Mouse (Mus musculus) right cerebral cortex, postnatal 10 days (tissue): ENCODE data around the gene Sept3.
"Not testable (repeated sequence)": the region's sequence is repeated elsewhere in the genome, so short reads cannot be mapped to it uniquely, and the experiment has no call there.

Experiments used
- DNase-seq, 2 experiments: peaks; one replicate each; pipeline ENCODE4 v3.0.0; 2021; ENCODE audit warnings: low spot score in 2 of 2

Gene Sept3

GRCm38 (mm10) chr15:82274593-82274926 is at the start of gene Sept3:
Gene Sept3, plus strand, starts transcription at chr15:82274893.
- DNase-seq = no peak

GRCm38 (mm10) chr15:82225769-82226168 is 48.9 kb upstream of the Sept3 start:
- DNase-seq = no peak

- DNase-seq = no peak
These were observed 45.1 kb upstream of the Sept3 start for GRCm38 (mm10) chr15:82229542-82230045.

GRCm38 (mm10) chr15:82230098-82230611 is 44.5 kb upstream of the Sept3 start:
- no peak for DNase-seq

- DNase-seq = no peak
These were observed 43.6 kb upstream of the Sept3 start for GRCm38 (mm10) chr15:82231100-82231499.

GRCm38 (mm10) chr15:82231591-82232378 is 42.9 kb upstream of the Sept3 start:
- DNase-seq = peak; percentile 73

- no peak for DNase-seq
These were observed 42.0 kb upstream of the Sept3 start for GRCm38 (mm10) chr15:82232651-82233050.

GRCm38 (mm10) chr15:82235661-82236060 is 39.0 kb upstream of the Sept3 start:
- DNase-seq = no peak

GRCm38 (mm10) chr15:82236565-82236964 is 38.1 kb upstream of the Sept3 start:
- peak; percentile 81 to 87 for DNase-seq

- no peak for DNase-seq
These were observed 31.4 kb upstream of the Sept3 start for GRCm38 (mm10) chr15:82243311-82243710.

GRCm38 (mm10) chr15:82243742-82244114 is 31.0 kb upstream of the Sept3 start:
- DNase-seq = no peak

- DNase-seq = peak; percentile 96 to 97
These were observed 30.4 kb upstream of the Sept3 start, which contains the start of gene Cenpm for GRCm38 (mm10) chr15:82244115-82244804. Gene Cenpm, minus strand, starts transcription at chr15:82244748.

GRCm38 (mm10) chr15:82244805-82245161 is 29.9 kb upstream of the Sept3 start:
- not testable (repeated sequence) for DNase-seq

- no peak for DNase-seq
These were observed 27.4 kb upstream of the Sept3 start for GRCm38 (mm10) chr15:82247131-82247776.

GRCm38 (mm10) chr15:82251579-82251978 is 23.1 kb upstream of the Sept3 start:
- DNase-seq = no peak

GRCm38 (mm10) chr15:82252097-82252496 is 22.6 kb upstream of the Sept3 start, which contains the start of gene 1500009C09Rik:
Gene 1500009C09Rik, plus strand, starts transcription at chr15:82252397.
- DNase-seq = no peak

GRCm38 (mm10) chr15:82255248-82255647 is 19.4 kb upstream of the Sept3 start:
- DNase-seq = peak in 1 of 2 experiments; percentile 55

GRCm38 (mm10) chr15:82255944-82256383 is 18.7 kb upstream of the Sept3 start:
- peak; percentile 92 to 97 for DNase-seq

GRCm38 (mm10) chr15:82259510-82259909 is 15.2 kb upstream of the Sept3 start:
- peak; percentile 83 for DNase-seq

- peak; percentile 74 to 84 for DNase-seq
These were observed 8.3 kb upstream of the Sept3 start for GRCm38 (mm10) chr15:82266356-82266755.

- peak; percentile 87 to 89 for DNase-seq
These were observed 6.5 kb upstream of the Sept3 start for GRCm38 (mm10) chr15:82268185-82268584.

- DNase-seq = no peak
These were observed 5.9 kb upstream of the Sept3 start for GRCm38 (mm10) chr15:82268783-82269182.
